Mouse (Mus musculus) C2C12 (cell line): ENCODE measurements around the gene Cck. TPM values are rescaled to one million over a fixed set of nuclear protein-coding genes. Genes with fewer than 3 reads are reported as not detected.

Experiments used
- H3K27me3 ChIP-seq: one replicate; pipeline ENCODE4 v1.6.1; 2011; ENCODE audit not compliant: control insufficient read depth, insufficient read depth, insufficient read length
- H3K36me3 ChIP-seq: one replicate; pipeline ENCODE4 v1.6.1; 2011; ENCODE audit not compliant: control insufficient read depth, insufficient read depth
- H3K4me3 ChIP-seq: one replicate; pipeline ENCODE4 v1.5.1; 2011; ENCODE audit warnings: mild to moderate bottlenecking, control low read depth; ENCODE audit not compliant: poor library complexity, insufficient read depth, severe bottlenecking
- H3K79me2 ChIP-seq: one replicate; pipeline ENCODE4 v1.6.1; 2011; ENCODE audit not compliant: control insufficient read depth, insufficient read depth
- H3K79me3 ChIP-seq: one replicate; pipeline ENCODE4 v1.6.1; 2011; ENCODE audit warnings: low read depth, control low read depth
- H3ac ChIP-seq: one replicate; pipeline ENCODE3; 2011; ENCODE audit warnings: low read depth; ENCODE audit not compliant: control insufficient read depth, insufficient read length
- CEBPB ChIP-seq: IDR thresholded peaks from one replicate; pipeline ENCODE4 v1.6.1; 2011; ENCODE audit warnings: low read depth, mild to moderate bottlenecking, control low read depth, moderate library complexity
- CTCF ChIP-seq: IDR thresholded peaks from one replicate; pipeline ENCODE4 v1.5.1; 2011; ENCODE audit not compliant: control insufficient read depth, insufficient read depth, insufficient read length
- FOSL1 ChIP-seq: IDR thresholded peaks from one replicate; pipeline ENCODE4 v1.8.0; 2011; ENCODE audit warnings: mild to moderate bottlenecking, low read length; ENCODE audit not compliant: poor library complexity, insufficient read depth, severe bottlenecking
- MAX ChIP-seq: IDR thresholded peaks from one replicate; pipeline ENCODE4 v1.6.1; 2011; ENCODE audit warnings: mild to moderate bottlenecking, control low read depth
- MYOD1 ChIP-seq: IDR thresholded peaks from one replicate; pipeline ENCODE4 v1.6.1; 2011; ENCODE audit warnings: low read depth; ENCODE audit not compliant: control insufficient read depth, insufficient read length
- MYOG ChIP-seq: IDR thresholded peaks from one replicate; pipeline ENCODE4 v1.6.1; 2011; ENCODE audit not compliant: control insufficient read depth, insufficient read length; ENCODE audit errors: extremely low read depth
- USF1 ChIP-seq: IDR thresholded peaks from one replicate; pipeline ENCODE4 v1.6.1; 2011; ENCODE audit warnings: low read depth, mild to moderate bottlenecking, control low read depth, moderate library complexity
- polyA plus RNA-seq: library from polyadenylated mRNA; unstranded; fragments of >200 nt; fragmentation: generic; extraction: Trizol; gene quantifications from one replicate; pipeline ENCODE4 v1.2.1, GENCODE M21; 2012; ENCODE audit warnings: missing spikeins

Cck gene
- polyA plus RNA-seq, 1 experiment: 2.9 TPM

DNA sequence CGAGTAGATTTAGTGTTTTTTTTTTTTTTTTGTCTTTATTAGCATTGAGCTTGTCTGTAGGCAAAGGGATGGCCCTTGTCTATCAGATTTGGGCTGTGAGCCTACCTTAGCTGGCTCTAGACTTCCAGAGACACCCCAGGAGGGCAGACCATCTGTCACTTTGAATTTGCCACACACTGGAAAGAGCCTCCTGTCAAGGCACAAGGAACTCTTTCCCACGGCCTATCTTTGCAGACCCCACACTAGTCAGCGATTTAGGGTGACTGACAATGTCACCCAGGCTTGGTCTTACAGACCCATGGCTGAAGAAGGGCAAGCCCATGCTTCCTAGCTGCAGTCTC is 51.2 kb downstream of the Cck start:
- no peaks in the 10 kb centered on the region for H3K79me2 ChIP-seq
- no peaks in the 10 kb centered on the region for H3K79me3 ChIP-seq
- no peak overlapping the region for H3ac ChIP-seq
- peaks cover 14% of the 10 kb centered on the region for H3K36me3 ChIP-seq
- TF ChIP-seq MYOG (no peak), CEBPB (no peak), CTCF (no peak)
- H3K4me3 ChIP-seq: no peak overlapping the region
- H3K27me3 ChIP-seq: no peaks in the 10 kb centered on the region

DNA sequence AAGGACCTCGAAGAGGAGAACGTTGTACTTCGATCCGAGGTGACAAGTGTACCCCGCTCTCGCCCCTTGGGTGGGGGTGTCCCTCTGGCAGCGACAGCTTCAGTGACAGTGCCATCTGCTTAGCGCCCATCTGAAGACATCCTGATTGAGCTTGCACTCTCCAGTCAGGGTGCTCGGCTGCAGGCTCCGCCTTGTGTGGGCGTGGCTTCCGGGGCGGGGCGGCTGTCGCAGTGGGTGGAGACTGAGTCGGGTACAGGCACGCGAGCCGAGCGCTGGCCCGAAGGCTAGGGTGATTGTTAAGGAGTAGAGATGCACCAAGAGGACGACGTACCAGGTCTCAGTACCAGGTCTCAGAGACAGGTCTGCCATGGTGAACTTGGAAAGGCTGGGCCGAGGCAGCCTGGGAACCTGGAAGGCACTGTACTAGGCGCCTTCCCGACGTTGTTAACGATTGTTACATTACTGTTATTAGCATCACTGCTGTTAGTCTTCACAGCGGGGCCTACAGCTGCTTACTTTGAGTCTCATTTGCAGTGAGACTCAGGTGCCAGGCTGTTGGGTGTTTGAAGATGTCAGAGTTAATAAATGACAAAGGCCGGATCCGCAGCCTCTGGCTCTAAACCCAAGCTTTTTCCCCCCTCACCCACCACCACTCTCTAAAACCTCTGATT is 51.7 kb downstream of the Cck start:
- peaks cover 14% of the 10 kb centered on the region for H3K36me3 ChIP-seq
- no peaks in the 10 kb centered on the region for H3K79me3 ChIP-seq
- no peaks in the 10 kb centered on the region for H3K27me3 ChIP-seq
- TF ChIP-seq FOSL1: no peak
- no peak for TF ChIP-seq MYOD1
- no peak for TF ChIP-seq USF1
- no peak for TF ChIP-seq CTCF
- TF ChIP-seq CEBPB: no peak
- TF ChIP-seq MAX: no peak
- no peak for TF ChIP-seq MYOG
- H3K79me2 ChIP-seq: no peaks in the 10 kb centered on the region
- no peak overlapping the region for H3K4me3 ChIP-seq
- no peak overlapping the region for H3ac ChIP-seq

DNA sequence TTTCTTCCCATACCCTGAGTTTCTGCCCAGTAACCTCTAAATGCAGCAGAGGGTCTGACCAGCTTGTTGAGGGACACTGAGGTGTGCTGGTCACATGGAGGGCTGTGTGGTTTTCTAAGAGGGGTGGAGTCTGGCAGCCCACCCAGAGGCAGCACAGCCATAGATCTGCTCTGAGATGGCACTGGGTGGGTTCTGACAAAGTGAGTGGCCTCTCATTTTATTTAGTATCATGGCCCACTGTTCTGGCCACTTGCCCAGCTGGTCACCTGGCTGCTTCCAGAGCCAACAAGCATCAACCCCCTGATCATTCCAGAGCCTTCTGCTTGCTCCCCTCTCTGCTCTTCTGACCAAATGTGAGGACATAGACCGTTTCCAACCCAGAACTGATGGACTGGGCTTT is 53.3 kb downstream of the Cck start:
- no peak for TF ChIP-seq MYOD1
- TF ChIP-seq USF1: no peak
- TF ChIP-seq CTCF: no peak
- TF ChIP-seq FOSL1: no peak
- no peak for TF ChIP-seq MYOG
- no peak for TF ChIP-seq MAX

More for the DNA sequence above, 53.3 kb downstream of the Cck start:
- Histone ChIP-seq H3K79me3 (no peaks in the 10 kb centered on the region), H3K36me3 (peaks cover 6% of the 10 kb centered on the region), H3K79me2 (no peaks in the 10 kb centered on the region), H3K4me3 (no peak overlapping the region), H3ac (no peak overlapping the region), H3K27me3 (no peaks in the 10 kb centered on the region)

Other genes starting within 250 kb of the Cck start
- gene Ulk4, start 218.5 kb downstream of the Cck start, polyA plus RNA-seq: 1.1 TPM
- gene Trak1, start 198.2 kb downstream of the Cck start, polyA plus RNA-seq: 26.6 TPM
- gene Lyzl4, start 146.4 kb upstream of the Cck start, polyA plus RNA-seq: not detected
- gene Vipr1, start 147.0 kb upstream of the Cck start, polyA plus RNA-seq: 0.19 TPM
- 8.0 TPM for gene Sec22c, start 209.8 kb upstream of the Cck start, polyA plus RNA-seq
- 44.7 TPM for gene Ss18l2, start 214.6 kb upstream of the Cck start, polyA plus RNA-seq
- 10.7 TPM for gene Nktr, start 223.5 kb upstream of the Cck start, polyA plus RNA-seq